Mouse (Mus musculus) intestine, embryonic 16.5 days (tissue): Measurements from ENCODE around the gene Izumo1r. TPM values are rescaled to one million over a fixed set of nuclear protein-coding genes. Genes with fewer than 3 reads are reported as not detected.

Source experiments
- ATAC-seq: fragments of 200-750 bp; cut with Nextera tagmentation; 2 replicates; pipeline ENCODE4 v1.8.0; 2017; ENCODE audit warnings: moderate TSS enrichment, moderate library complexity
- H3K27ac ChIP-seq: fragments of 300-500 bp; sonication (generic); 2 replicates; pipeline ENCODE4 v1.5.1; 2014; ENCODE audit warnings: mild to moderate bottlenecking, low read length
- H3K27me3 ChIP-seq: fragments of 300-500 bp; sonication (generic); replicated peaks from 2 replicates; pipeline ENCODE4 v1.6.1; 2014; ENCODE audit warnings: low read length, control low read depth, mixed read lengths; ENCODE audit not compliant: control insufficient read depth, insufficient read depth
- H3K36me3 ChIP-seq: fragments of 300-500 bp; sonication (generic); 2 replicates; pipeline ENCODE4 v1.6.1; 2014; ENCODE audit warnings: low read length, control low read depth; ENCODE audit not compliant: control insufficient read depth, insufficient read depth
- H3K4me1 ChIP-seq: fragments of 300-500 bp; sonication (generic); 2 replicates; pipeline ENCODE4 v1.6.1; 2014; ENCODE audit warnings: low read length, control low read depth, mixed read lengths; ENCODE audit not compliant: control insufficient read depth, insufficient read depth
- H3K4me2 ChIP-seq: fragments of 300-500 bp; sonication (generic); 2 replicates; pipeline ENCODE4 v1.6.1; 2014; ENCODE audit warnings: low read depth, low read length, control low read depth
- H3K4me3 ChIP-seq: fragments of 300-500 bp; sonication (generic); 2 replicates; pipeline ENCODE4 v1.5.1; 2014; ENCODE audit warnings: mild to moderate bottlenecking, low read length
- H3K9ac ChIP-seq: fragments of 300-500 bp; sonication (generic); 2 replicates; pipeline ENCODE4 v1.6.1; 2014; ENCODE audit warnings: low read depth, low read length
- H3K9me3 ChIP-seq: fragments of 300-500 bp; sonication (generic); 2 replicates; pipeline ENCODE4 v1.6.1; 2016; ENCODE audit warnings: low read length, control low read depth; ENCODE audit not compliant: control insufficient read depth
- WGBS: fragments of 180-500 bp; shearing (Covaris S2); extraction: QIAGEN DNeasy Blood & Tissue Kit; methylation state at CpG from one replicate; pipeline ENCODE4 v1.1.7; 2014; 5-methylcytosine and 5-hydroxymethylcytosine counted together
- polyA plus RNA-seq: library from polyadenylated mRNA; unstranded; fragments of >200 nt; fragmentation: Nextera tagmentation; extraction: Ambion mirVana; gene quantifications from 2 replicates; pipeline ENCODE4 v1.2.1, GENCODE M21; 2015

The Izumo1r gene
- polyA plus RNA-seq, 1 experiment from 2014 or later, result not detected

DNA sequence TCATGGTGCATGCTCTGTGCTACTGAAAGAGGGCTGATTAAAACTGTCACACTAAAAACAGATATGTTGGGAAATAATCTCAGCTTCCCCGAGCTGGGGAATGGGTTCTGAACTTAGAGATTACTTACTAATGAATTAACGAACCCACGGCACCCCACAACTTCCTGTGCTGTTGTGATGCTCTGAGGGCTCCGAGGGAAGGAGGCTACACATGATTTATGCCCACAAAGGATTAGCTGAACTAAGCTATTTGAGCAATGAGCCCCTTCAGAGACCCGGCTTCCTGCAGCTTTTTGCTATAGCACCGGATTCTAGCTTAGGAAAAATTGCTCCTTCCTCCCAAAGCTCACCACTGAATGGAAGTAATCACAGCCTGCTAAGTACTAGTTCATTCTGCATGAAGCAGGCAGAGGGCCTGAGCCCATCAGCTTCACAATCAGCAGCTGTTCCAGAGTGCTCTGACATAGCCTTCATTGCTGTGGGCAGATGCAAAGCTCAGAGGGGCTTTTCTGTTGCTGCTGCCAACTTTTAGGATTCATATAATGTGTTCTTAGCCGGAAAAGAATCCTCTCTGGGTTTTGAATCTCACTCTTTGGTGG lies 8.4 kb downstream of the Izumo1r start:
- no peak overlapping the region for H3K9ac ChIP-seq
- no peaks in the 10 kb centered on the region for H3K4me1 ChIP-seq
- no peak overlapping the region for H3K27ac ChIP-seq

DNA sequence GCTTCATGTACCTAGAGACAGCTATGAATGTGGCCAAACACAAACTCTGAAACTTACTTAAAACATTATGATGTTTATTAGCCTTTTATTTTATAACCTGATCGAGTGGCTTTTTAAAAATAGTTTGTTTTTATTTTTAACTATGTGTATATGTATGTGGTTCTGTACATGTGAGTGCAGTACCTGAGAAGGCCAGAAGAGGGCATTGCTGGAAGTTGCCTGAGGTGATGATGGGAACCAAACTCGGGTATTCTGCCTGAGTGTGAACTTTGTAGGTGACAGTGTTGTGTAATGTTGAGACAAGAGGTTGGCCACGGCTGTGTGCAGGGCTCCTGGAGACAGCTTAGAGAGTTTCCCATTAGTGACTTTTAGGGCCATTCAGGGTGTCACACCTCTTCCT lies 9.1 kb downstream of the Izumo1r start:
- H3K9ac ChIP-seq, result no peak overlapping the region
- no peak overlapping the region for H3K4me2 ChIP-seq
- H3K4me1 ChIP-seq, result no peaks in the 10 kb centered on the region
- no peaks in the 10 kb centered on the region for H3K9me3 ChIP-seq
- H3K27me3 ChIP-seq, result no peaks in the 10 kb centered on the region
- H3K36me3 ChIP-seq, result no peaks in the 10 kb centered on the region
- no peak for ATAC-seq
- H3K4me3 ChIP-seq, result no peak overlapping the region
- 80% methylated on average over 3 of the region's 3 CpGs for WGBS
- H3K27ac ChIP-seq, result no peak overlapping the region

More for the DNA sequence above, 8.4 kb downstream of the Izumo1r start:
- ATAC-seq, result no peak
- Histone ChIP-seq H3K9me3 (no peaks in the 10 kb centered on the region), H3K4me2 (no peak overlapping the region), H3K27me3 (no peaks in the 10 kb centered on the region), H3K4me3 (no peak overlapping the region), H3K36me3 (no peaks in the 10 kb centered on the region)
- WGBS, result 62% methylated on average over 7 of the region's 7 CpGs

DNA sequence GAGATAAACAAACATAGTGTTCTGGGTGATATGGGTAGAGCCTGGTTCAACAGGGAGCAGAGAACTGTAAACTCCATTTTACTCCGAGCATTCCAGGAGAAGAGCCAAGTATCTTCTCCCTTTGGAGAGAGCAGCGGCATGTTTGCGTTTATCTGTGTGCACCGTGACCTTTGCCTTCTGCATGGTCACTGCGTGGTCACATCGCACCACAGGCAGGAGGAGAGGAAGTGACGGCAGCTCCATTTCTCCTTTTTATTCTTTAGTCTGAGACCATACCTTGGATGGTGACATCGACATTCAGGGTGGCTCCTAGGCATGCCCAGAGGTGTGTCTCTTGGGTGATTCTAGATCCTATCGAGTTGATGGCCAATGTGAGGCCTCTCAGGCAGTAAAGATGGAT lies 10.4 kb downstream of the Izumo1r start:
- Histone ChIP-seq H3K27me3 (no peaks in the 10 kb centered on the region), H3K27ac (no peak overlapping the region), H3K4me3 (no peak overlapping the region), H3K4me2 (no peak overlapping the region), H3K9ac (no peak overlapping the region), H3K36me3 (no peaks in the 10 kb centered on the region), H3K4me1 (no peaks in the 10 kb centered on the region), H3K9me3 (no peaks in the 10 kb centered on the region)
- ATAC-seq, result no peak
- WGBS, result 76% methylated on average over 9 of the region's 9 CpGs

DNA sequence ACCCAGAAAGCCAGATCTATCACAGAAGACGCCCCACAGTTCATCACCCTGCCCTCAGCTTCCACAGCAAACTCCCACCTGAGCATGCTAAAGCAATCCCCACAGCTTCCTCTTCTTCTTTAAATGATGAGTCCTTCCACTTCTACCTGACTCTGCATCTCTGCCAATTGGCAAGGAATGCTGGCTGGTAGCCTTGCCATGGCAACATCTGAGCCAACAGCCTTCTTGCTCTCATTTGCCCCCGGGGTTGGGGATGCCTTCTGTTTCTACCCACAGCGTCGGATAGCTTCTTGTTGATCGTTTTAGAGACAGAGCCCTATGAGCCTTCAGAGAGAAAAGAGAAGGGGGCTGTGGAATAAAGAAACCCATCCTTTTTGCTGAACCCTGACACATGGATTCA lies 11.9 kb downstream of the Izumo1r start:
- no peaks in the 10 kb centered on the region for H3K4me1 ChIP-seq
- WGBS, result 82% methylated on average over 5 of the region's 5 CpGs

DNA sequence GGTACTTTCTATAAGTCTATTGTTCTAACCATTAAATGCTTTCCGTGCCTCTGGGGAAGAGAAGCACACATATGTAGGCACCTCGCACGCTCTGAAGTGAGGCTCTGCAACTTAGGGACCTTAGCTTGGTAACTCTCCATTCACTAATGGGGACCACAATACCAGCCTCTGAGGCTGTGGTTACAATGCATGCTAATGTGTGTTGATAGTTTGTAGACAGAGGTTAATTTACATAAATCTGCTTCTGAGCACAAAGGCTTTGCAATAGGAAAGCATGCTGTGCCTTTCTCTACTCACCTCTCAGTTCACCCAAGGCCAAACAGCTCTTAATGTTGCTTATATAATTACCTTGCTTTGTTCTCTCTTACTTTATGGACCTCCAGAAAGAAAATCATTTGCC lies 13.1 kb downstream of the Izumo1r start:
- Histone ChIP-seq H3K27me3 (no peaks in the 10 kb centered on the region), H3K4me2 (no peak overlapping the region), H3K4me3 (no peak overlapping the region), H3K4me1 (no peaks in the 10 kb centered on the region), H3K36me3 (no peaks in the 10 kb centered on the region), H3K9ac (no peak overlapping the region), H3K9me3 (no peaks in the 10 kb centered on the region), H3K27ac (no peak overlapping the region)
- 80% methylated on average over 3 of the region's 3 CpGs for WGBS
- ATAC-seq, result no peak

More for the DNA sequence above, 11.9 kb downstream of the Izumo1r start:
- Histone ChIP-seq H3K9me3 (no peaks in the 10 kb centered on the region), H3K4me3 (no peak overlapping the region), H3K27ac (no peak overlapping the region), H3K9ac (no peak overlapping the region), H3K4me2 (no peak overlapping the region), H3K27me3 (no peaks in the 10 kb centered on the region), H3K36me3 (no peaks in the 10 kb centered on the region)
- ATAC-seq, result no peak

DNA sequence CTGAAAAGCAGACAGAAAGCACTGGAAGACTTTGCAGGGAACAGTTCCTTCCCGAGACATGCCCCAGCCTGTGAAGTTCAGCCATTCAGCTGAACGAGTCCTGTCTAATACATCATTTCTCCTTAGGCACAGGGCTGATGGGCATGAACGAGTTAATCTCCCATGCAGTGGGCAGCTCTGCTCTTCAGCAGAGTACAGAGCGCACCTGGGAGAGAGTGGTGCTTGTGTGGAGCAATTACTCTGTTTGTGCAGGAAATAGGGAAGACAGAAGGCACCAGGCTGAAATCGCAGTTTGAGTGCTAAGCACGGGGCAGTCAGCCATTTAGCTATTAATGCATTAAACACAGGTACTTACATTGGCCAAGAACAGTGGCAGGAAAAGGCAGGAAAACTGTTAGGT lies 15.1 kb downstream of the Izumo1r start:
- no peak for ATAC-seq

DNA sequence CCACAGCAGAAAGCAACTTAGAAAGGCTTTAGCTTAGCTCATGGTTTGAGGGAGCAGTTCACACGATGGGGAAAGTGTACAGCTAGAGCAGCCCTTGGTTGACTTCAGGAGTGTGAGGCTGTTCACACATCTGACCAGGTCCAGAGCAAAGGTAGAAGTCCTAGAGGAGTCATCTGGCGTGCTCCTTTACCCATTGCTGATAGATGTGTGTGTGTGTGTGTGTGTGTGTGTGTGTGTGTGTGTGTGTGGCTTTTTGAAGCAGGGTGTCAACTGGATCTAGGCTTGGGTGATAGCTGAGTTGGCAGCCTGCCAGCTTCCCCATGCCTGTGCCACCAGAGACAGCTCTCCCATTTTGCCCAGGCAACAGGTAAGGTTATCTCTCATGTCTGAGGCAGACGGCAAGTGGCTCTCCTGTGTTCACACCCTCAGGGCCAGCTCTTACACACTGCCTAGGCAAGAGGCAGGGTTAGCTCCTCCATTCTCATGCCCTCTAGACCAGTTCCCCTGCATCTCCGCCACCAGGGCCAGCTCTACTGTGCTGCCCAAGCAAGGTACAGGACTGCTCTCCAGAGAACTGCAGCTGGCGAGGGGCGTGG lies 15.9 kb downstream of the Izumo1r start:
- WGBS, result 81% methylated on average over 6 of the region's 6 CpGs
- no peaks in the 10 kb centered on the region for H3K9me3 ChIP-seq

More for the DNA sequence above, 15.1 kb downstream of the Izumo1r start:
- no peak overlapping the region for H3K27ac ChIP-seq
- WGBS, result 55% methylated on average over 6 of the region's 6 CpGs
- no peak overlapping the region for H3K9ac ChIP-seq
- H3K36me3 ChIP-seq, result no peaks in the 10 kb centered on the region
- H3K4me2 ChIP-seq, result no peak overlapping the region
- no peaks in the 10 kb centered on the region for H3K27me3 ChIP-seq
- H3K4me1 ChIP-seq, result no peaks in the 10 kb centered on the region
- no peak overlapping the region for H3K4me3 ChIP-seq
- H3K9me3 ChIP-seq, result no peaks in the 10 kb centered on the region

DNA sequence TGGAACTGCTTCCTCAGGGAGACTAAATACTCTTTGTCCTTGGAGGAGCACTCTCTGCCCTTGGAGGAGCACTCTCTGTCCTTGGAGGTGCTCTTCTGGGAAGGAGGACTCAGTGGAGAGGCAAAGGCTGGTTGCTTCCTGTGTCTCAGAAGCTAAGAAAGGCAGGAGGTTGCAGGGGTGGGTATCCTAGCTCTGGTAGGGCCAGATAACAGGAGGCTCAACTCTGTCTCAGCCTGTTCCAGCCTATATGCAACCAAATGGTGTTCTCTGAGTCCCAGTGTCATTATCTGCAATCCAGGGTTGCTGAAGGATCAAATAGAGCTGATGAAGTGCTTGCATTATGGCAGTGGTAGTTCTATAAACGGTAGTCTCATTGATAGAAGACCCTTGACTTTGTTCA lies 17.8 kb downstream of the Izumo1r start:
- no peak for ATAC-seq

More for the DNA sequence above, 15.9 kb downstream of the Izumo1r start:
- H3K4me3 ChIP-seq, result no peak overlapping the region
- no peak overlapping the region for H3K9ac ChIP-seq
- H3K27me3 ChIP-seq, result no peaks in the 10 kb centered on the region
- no peaks in the 10 kb centered on the region for H3K4me1 ChIP-seq
- peak; percentile 82 for ATAC-seq
- H3K36me3 ChIP-seq, result no peaks in the 10 kb centered on the region
- no peak overlapping the region for H3K4me2 ChIP-seq
- H3K27ac ChIP-seq, result no peak overlapping the region

DNA sequence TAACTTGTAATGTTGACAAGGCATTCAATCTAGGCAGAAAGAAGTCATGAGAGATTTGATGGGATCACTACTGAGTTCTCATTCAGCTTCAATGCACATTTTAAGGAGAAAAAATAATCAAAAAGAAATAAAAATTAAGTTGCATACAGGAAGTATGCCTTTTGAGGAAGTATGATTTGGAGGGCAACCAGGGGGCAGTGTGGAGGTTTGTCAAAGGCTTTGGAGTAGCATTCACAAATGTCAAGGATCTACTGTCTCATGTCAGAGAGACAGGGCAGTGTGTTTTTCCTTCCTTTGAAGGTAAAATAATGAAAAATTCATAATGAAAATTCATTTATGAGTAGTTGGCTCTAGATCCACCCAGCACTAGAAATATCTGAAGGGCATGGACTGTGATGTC lies 18.6 kb downstream of the Izumo1r start:
- no peak for ATAC-seq
- no peak overlapping the region for H3K27ac ChIP-seq

More for the DNA sequence above, 17.8 kb downstream of the Izumo1r start:
- no peaks in the 10 kb centered on the region for H3K36me3 ChIP-seq
- no peaks in the 10 kb centered on the region for H3K27me3 ChIP-seq
- H3K9ac ChIP-seq, result no peak overlapping the region
- no peak overlapping the region for H3K27ac ChIP-seq
- no peaks in the 10 kb centered on the region for H3K9me3 ChIP-seq
- H3K4me3 ChIP-seq, result no peak overlapping the region
- WGBS, result 71% methylated on average over 1 of the region's 1 CpGs
- H3K4me2 ChIP-seq, result no peak overlapping the region
- H3K4me1 ChIP-seq, result no peaks in the 10 kb centered on the region

DNA sequence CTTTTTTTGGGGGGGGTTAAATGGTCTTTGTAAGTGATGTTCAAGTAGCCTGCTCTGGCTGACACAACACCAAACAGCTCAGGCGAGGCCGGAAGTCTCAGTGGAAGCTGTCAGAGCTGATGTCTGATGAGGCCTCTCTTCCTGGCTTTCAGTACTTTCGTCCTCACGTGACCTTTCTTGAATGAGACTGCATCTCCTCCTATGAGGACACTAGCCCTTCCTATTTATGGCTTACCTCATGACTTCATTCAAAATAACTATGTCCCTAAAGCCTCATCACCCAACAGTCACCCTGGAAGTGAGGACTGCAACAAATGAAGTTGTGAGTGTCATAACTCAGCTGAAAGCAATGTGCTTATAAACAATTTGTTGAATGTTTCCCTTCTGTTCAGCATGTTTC lies 19.1 kb downstream of the Izumo1r start:
- no peaks in the 10 kb centered on the region for H3K36me3 ChIP-seq
- no peak overlapping the region for H3K9ac ChIP-seq
- WGBS, result 66% methylated on average over 4 of the region's 4 CpGs
- no peak overlapping the region for H3K4me3 ChIP-seq
- no peaks in the 10 kb centered on the region for H3K9me3 ChIP-seq
- no peak overlapping the region for H3K4me2 ChIP-seq
- H3K27ac ChIP-seq, result no peak overlapping the region
- H3K27me3 ChIP-seq, result no peaks in the 10 kb centered on the region
- no peak for ATAC-seq
- no peaks in the 10 kb centered on the region for H3K4me1 ChIP-seq

More for the DNA sequence above, 18.6 kb downstream of the Izumo1r start:
- H3K4me1 ChIP-seq, result no peaks in the 10 kb centered on the region
- no peak overlapping the region for H3K4me3 ChIP-seq
- H3K9me3 ChIP-seq, result no peaks in the 10 kb centered on the region
- H3K4me2 ChIP-seq, result no peak overlapping the region
- H3K27me3 ChIP-seq, result no peaks in the 10 kb centered on the region
- H3K36me3 ChIP-seq, result no peaks in the 10 kb centered on the region
- no peak overlapping the region for H3K9ac ChIP-seq
